Mouse (Mus musculus) spleen, postnatal 4 days (tissue): ENCODE measurements around the gene Myo1d.
A peak's percentile ranks its signal among the peaks of the same experiment; 100 is the strongest.
"Not testable (repeated sequence)": the region's sequence is repeated elsewhere in the genome, so short reads cannot be mapped to it uniquely, and the experiment has no call there.

ENCODE experiments used
- DNase-seq, 2 experiments: peaks; one replicate each; pipeline ENCODE4 v3.0.0; 2022; ENCODE audit warnings: low spot score in 2 of 2

Myo1d gene

DNA sequence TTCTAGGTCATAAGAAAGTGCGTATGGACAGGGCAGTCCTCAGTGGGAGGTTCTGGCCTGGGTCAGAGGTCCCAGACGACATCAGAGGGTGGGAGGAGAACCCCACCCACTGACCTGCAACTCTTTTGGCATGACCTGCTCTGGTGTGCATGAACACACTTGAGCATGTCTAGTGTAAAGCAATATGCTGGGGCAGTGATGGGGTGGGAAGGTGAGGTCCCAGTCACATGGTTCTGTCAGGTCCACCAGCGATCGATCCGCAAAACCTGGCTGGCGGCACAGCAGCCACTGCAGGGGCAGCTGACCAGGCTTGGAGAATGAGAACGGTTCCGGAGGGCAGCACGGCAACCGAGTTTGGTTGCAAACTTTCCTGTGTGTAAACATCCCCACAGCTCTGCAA lies 297.5 kb downstream of the Myo1d start:
- no peak for DNase-seq

GRCm38 (mm10) chr11:80481409-80482050 lies 298.3 kb downstream of the Myo1d start:
- no peak for DNase-seq

GRCm38 (mm10) chr11:80479906-80480866 lies 299.6 kb downstream of the Myo1d start:
- no peak for DNase-seq

- DNase-seq, result no peak
Observed at GRCm38 (mm10) chr11:80479425-80479824, 300.4 kb downstream of the Myo1d start.

DNA sequence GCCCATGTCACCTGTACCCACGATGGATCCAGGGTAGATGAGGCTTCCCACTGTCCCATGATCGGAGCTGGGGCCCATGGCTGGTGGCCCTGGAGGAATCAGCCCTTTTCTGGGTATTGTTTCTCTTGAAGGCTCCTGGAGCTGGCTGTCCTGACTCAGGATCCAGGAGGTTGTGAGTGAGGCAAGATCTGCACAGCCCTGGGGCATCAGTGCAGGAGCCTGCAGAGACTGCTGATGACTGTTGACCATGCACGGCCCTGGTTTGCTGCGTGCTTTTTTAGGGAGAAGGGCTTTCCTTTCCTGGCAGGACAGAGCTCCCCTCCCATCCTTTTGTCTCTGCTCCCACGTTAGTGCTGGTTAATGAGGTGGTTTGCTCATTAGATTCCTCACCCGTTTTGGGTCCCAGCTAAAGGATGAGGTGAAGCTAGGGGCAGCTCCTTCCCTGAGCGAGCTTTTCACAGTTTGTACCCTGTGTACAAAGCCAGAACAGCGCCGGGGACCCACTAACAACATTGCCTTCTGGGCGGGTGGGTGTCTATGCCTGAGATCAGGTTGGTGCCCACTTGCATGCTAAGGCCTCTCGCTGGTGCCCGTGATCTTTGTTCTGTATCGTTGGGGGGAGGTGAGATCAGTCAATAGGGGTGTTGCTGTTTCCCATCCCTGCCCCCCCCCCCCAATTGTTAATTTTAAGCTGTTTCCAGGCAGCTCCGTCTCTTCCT lies 301.0 kb downstream of the Myo1d start:
- no peak for DNase-seq

DNA sequence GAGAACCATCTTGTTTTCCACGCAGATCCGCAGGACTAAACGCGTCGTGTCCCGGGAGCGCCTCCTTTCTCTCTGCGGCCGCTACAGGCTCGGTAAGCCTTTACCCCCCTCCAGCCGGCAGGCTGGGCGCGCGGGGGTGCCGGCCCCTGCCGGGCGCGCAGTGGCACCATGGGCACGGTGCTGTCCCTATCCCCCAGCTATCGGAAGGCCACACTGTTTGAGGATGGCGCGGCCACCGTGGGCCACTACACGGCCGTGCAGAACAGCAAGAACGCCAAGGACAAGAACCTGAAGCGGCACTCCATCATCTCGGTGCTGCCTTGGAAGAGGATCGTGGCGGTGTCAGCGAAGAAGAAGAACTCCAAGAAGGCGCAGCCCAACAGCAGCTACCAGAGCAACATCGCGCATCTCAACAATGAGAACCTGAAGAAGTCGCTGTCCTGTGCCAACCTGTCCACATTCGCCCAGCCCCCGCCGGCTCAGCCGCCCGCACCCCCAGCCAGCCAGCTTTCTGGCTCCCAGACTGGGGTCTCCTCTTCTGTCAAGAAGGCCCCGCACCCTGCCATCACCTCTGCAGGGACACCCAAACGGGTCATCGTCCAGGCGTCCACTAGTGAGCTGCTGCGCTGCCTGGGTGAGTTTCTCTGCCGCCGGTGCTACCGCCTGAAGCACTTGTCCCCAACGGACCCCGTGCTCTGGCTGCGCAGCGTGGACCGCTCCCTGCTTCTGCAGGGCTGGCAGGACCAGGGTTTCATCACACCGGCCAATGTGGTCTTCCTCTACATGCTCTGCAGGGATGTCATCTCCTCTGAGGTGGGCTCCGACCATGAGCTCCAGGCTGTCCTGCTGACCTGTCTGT lies 302.3 kb downstream of the Myo1d start:
- peak in 1 of 2 experiments; percentile 73 for DNase-seq

DNA sequence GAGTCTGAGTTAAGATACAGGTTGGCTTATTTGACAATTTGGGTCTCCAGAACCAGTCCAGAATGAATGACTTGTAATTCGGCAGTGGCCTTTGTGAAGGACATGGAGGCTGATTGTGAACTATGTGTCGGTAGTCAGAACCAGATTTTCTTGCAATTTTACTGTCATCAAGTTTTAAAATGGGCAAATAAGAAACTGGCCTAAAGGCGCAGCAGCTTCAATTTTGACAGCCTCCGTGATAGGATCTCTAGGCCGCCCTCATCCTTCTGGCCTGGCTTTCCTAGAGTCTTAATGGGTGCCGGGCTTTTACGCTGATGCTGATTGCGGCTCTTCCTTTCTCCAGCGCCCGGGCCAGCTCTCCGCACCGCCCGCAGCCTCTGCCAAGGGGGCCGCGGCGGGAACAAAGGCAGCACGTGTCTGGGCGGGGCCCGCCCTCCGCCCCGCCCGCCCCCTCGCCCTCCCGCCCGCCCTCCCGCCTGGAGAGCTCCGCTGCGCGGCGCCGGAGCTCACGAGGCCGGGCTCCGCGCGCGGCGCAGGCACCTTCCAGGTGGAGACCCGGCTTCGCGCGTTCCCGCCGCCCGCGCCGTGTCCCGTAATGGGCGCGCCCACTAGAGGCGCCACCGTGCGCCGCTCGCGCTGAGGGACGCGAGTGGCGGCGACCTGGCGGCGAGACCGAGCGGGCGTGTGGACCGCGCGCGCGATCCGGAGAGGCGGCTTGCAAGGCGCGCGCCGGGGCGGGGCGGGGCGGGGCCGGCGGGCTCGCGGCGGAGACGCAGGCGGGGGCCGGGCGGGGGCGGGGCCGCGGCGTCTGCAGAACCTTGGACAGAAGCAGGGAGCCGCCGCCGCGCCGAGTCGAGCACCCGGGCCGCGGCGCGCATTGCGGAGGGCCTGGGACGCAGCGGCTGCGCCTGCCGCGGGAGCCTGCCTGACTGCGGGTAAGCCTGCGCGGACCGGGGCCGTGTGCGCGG lies 303.3 kb downstream of the Myo1d start, which contains the start of gene Cdk5r1:
Gene Cdk5r1, plus strand, starts transcription at position 802 of the 968 bp plus-strand sequence.
- peak; percentile 78 to 90 for DNase-seq

- DNase-seq, result no peak
Observed at GRCm38 (mm10) chr11:80475544-80475943, 304.3 kb downstream of the Myo1d start.

GRCm38 (mm10) chr11:80474846-80475245 lies 305.0 kb downstream of the Myo1d start:
- DNase-seq, result no peak

DNA sequence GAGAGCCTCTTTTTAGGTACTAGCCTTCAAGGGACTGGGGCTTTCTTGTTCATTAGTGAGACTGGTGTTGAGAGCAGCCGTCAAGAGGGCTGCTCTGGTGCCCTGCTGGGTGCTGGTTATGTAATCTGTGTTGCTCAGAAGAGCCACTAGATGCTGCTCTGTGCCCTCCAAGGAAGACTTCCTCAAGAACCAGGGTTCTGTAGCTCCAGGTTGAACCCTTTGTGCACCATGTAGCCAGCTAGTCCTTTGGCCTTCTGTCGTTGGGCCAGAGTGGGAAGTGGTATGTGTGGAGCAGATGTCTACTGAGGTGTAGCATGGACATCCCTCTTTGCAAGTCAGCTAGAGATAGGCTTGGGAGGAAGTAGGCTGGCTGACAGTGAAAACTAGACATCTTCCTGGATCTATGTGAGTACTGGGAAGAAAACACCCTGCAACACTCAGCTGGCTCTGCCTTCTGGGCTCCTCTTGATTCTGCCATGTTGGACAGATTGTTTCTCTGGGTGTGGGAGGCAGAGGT lies 305.6 kb downstream of the Myo1d start:
- DNase-seq, result peak in 1 of 2 experiments; percentile 14

- no peak for DNase-seq
Observed at GRCm38 (mm10) chr11:80471836-80472605, 307.8 kb downstream of the Myo1d start.

DNA sequence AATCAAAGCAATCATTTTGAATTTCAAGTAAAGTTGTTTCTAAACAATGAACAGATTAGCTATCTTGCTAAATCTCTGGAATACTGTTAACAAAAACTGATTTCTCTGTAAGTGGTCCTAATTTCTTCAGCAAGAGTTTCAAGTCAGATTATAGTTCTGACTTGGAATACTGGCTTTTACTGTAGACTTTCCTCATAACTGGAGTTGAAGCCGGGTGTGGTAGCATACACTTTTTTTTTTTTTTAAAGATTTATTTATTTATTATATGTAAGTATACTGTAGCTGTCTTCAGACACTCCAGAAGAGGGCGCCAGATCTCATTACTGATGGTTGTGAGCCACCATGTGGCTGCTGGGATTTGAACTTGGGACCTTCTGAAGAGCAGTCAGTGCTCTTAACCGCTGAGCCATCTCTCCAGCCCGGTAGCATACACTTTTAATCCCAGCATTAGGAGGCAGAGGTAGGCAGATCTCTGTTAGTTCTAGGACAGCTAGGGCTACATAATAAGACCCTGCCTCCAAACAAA lies 316.2 kb downstream of the Myo1d start:
- not testable (repeated sequence) for DNase-seq

GRCm38 (mm10) chr11:80453198-80453597 lies 326.6 kb downstream of the Myo1d start:
- no peak for DNase-seq

- no peak for DNase-seq
Observed at GRCm38 (mm10) chr11:80452242-80452641, 327.6 kb downstream of the Myo1d start.

- DNase-seq, result no peak
Observed at GRCm38 (mm10) chr11:80449859-80450258, 330.0 kb downstream of the Myo1d start.

DNA sequence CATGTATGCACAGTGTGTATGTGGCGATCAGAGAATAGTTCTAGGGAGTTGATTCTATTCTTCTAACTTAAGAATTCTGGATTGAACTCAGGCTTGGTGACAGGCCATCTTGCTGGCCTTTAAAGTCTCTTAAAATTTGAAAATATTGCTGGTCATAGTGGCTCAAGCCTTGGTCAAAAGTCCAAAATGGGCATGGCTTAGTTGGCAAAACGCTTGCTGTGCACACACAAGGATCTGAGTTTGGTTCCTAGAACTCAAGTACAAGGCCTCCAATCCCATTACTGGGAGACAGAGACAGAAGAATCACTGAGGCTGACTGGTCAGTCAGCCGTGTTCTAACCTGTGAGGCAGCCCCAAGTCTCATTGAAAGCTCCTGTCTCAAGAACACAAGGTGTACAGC lies 332.9 kb downstream of the Myo1d start:
- no peak for DNase-seq
